Mouse (Mus musculus): ENCODE data around the gene Gnaz.

DNA sequence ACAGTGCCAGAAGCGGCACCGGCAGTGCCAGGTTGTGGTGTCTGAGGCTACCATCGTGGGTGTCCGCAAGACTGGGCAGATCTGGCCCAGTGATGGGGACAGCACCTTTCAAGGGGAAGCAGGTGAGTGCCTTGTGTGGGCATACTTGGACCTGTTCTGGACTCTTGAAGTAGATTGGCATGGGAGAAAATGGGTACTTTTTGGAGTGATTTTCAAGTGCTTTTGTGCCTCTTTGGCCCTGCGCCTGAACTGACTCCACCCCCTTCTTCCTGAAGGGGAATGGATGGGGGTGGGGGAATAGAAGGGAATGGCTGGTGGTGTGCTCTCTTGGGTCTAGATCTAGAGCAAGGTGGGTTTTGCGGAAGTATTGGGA lies 95.2 kb downstream of the Gnaz start:
- TF ChIP-seq CTCF (IDR thresholded peaks at IDR 0.05), result no peak
- TF ChIP-seq EP300 (IDR thresholded peaks at IDR 0.05), result peak; percentile 88

All from lung, postnatal 0 days (tissue).